Mouse (Mus musculus) urinary bladder, postnatal 10 days (tissue): ENCODE measurements around the gene Nfia.

Experiments
- DNase-seq: peaks from one replicate; pipeline ENCODE4 v3.0.0; 2022; ENCODE audit warnings: low spot score

Gene Nfia

DNA sequence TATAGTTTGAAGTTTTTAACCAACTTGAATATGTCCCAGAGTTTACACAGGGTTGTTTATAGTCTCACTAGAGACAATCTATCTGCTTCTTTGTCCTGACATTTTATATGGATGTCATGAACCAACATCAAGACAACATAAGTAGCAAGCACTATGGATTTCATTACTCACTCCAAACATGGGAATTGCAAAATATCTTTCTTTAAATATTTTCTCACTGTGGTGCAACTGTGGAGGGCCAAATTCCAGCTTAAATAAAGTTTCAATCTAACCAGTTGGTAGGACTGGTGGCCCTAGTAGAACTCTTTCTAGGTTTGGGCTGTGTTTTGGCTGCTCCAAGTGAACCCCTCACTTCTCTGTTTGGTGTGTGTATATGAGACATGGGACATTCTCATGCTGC is 43.5 kb downstream of the Nfia start:
- no peak for DNase-seq

DNA sequence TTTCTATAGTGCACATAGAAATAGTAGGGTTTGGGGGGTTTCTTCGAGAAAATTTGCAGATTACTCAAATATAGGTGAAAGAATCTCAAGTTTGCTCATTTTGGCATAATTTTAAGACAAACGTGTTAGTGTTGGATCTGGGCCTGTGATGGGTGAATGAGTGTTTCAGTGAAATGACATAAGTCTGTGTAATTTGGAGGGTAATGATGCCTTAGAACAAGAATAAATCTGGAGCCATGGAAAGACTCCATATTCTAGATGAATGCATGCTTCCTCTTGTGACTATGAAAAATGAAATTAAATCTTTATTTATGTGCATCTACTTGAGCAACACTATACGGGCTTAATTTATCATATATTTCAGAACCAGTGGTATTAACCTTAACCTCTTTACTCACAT is 44.2 kb downstream of the Nfia start:
- no peak for DNase-seq

DNA sequence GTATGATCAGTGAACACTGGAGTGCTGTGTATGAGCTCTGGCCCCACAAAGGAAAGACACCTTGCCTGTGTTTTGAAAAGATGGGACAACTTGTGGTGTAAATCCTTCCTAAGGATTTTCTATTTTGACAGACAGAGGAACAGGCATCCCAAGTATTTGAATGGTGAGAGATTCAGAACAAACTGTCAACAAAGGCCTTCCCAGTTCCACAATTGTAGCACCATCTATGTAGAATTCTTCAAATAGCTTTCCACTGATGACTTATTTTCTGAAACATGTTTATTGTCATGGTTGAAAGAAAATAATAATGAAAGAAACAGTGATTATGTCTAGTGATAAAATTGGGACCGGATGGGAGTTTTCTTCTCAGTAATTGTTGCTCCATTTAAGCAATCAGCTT is 45.2 kb downstream of the Nfia start:
- no peak for DNase-seq

DNA sequence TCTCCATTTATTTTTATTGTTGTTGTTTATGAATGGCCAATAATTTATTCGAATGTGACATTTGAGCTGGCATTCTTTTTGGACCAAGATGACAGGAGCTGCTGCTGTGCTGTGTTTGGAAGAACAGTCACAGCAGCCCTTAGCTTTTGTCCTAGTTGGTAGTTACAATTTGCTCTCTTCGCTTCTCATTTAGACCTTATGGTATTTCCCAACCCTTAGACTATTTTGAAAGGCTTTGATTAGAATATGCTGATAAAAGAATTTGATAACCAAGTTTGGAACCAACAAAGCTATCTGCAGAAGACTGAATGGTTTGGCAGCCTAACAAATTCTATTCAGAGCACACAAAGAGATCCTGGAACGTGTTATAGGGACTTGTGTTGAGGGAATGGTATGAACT is 46.0 kb downstream of the Nfia start:
- no peak for DNase-seq

DNA sequence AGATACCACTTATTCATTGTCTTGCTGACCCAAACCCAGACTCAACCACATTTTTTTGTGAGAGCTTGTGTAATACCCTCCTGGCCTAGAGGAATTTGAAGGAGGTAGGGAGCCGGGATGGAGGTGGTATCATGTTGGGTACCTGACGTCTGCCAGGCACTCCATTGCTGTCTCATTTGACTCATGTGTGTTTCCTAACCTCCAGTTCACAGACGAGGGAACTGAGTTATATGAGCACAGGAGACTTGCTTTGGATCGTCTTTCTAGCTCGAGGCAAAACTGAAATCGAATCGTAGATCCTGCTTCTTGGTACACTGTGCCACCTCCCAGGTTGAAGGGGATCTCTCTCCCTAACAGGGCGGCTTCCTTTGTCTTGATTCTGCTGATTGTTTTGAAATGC is 46.6 kb downstream of the Nfia start:
- no peak for DNase-seq

DNA sequence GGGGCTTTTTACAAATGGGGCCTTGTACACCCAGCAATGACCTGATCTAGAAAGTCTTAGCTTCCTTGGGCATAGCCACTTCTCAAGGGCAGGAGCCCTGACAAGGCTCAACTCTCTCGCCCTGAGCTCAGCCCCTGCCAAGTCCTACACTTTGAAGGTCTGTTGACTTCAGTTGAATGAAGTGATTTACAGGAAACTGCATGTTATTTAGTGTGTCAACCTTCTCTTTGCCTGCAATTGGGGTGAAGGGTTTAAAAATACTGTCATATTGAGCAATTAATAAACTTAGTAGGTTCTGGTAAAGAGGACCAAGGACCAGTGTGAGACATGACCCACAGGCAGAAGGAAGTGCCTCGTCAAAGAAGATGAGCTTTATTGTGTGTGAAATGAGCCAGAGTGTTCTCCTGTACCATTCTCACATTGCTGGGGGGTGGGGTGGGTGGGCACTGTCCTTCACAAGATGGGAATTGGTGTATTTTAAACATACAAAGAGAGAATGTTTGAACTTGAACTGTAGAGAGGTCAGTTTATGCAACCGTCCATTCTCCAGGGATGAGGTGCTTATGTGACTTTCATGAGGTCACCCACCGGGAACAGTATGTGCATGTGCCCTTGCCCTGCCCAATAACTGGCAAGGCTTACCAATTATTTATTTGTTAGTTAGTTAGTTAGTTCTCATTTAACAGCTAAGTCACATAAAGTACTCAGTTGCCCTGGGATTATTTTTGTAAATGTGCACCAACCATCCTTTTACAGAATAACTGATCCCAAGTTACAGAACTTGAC is 48.1 kb downstream of the Nfia start:
- no peak for DNase-seq

DNA sequence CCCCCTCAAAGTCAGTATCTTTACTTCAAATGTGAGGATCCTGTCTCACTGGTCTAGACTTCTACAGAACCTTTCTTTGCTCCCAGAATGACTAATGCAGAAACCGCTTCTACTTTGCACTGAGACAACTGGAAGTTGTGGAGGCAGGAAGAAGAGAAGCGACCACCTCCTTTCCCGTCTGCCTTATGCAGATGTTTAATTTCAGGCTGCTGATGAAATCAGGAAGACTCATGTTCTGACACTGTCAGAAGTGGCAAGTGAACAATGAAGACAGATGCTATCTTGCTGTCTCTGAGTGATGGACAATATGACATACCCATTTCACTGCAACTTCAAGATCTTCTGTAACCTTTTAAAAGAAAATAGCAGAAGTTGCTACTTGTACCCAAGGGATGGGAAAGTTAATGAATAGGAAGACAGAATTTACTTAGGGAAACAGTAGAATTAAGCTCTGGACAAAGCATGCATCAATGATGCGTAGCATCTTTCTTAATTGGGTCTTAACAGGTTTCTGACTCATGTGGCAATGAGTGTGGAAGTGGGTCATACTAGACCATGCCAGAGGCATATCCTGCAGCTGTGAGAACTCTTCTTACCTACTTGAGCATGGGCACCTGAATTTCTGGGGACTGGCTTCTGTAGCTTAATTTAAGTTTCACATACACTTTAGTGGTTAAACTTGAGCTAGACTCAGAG is 49.2 kb downstream of the Nfia start:
- DNase-seq, result no peak

DNA sequence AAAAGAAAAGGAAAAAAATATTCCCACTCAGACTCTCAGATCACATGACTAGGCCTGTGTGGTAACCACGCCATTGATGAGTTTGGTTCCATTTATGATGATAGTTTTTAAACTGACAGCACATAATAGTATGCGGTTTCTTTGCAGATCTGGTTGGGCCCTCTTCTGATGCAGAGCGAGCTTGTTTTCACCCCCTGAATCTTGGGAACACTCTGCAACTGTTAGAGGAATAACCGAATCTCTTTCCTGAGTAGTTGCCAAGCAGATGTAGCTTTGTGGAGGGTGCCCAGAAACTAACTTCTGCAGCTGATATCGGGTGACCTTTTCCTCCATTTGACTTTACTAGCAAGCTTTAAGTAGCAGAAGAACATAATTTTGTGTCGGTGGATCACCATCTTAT is 51.0 kb downstream of the Nfia start:
- no peak for DNase-seq

DNA sequence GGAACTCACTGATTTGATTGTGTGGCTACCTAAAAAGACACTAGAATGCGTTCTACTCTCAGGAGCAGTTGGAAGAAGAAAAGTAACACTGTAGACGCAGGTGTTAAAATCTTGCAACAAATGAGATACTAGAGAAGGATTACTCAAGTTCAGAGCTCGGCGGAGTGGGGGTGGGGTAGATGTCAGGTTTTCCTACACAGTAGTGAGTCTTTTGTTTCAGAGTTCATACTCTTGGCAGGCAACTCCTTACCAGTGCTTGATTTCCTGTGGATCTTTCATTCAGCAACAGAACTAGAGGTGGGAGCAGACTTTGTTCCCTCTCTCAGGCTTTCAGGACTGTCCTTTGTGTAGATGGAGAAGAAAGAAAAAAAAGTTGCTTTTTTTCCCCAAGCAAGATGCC is 51.9 kb downstream of the Nfia start:
- DNase-seq, result no peak

DNA sequence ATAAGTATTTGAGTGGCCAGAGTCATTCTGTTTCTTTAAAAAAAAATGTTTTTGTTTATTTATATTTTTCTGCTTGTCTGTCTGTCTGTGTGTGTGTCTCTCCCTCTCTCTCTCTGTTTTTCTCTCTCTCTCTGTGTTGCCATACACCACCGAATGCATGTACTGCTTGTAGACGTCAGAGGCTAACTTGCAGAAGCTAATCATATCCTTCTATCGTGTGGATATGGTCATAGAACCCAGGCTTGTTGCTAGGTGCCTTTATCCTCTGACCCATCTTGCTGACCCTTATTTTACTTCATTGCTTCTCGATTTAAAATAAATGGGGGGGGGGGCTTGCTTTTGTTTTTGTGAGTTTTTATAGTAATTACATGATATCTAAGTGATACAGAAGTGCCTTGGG is 52.9 kb downstream of the Nfia start:
- no peak for DNase-seq

DNA sequence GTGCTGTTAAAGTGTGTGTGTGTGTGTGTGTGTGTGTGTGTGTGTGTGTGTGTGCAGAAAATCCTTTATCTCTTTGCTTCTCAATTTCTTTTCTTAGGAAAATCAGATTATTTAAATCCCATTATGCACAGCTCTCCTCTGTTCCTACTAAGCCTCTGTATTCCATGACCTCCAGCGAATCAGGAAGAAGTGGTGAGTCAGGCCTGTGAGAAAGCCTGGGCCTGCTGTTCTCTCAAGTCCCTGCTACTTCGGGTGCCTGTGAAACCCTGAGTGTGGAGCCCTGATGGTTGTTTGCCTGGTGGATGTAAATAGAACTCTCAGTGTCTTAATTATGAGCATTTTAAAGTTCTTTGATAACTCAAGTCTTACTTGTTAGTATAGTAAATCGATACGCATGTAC is 53.3 kb downstream of the Nfia start:
- DNase-seq, result no peak

DNA sequence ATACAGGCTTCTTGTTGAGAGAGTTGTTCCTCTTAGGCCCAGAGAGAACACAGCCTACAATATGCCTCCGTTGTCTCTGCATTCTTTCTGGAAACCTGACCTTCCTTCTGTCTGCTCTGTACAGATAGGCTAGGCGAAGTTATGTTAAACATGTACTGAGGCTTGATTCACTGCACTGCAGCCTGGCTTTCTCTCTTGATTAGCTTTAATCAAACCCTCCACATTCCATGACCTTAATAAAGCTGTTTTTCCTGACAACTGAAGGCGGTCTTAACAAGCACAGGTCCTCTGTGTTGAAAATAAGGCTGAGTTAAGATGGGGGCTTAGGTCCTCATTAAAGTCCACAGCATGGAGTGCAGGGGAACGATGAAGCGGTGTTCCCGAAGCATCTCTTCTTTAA is 54.6 kb downstream of the Nfia start:
- DNase-seq, result no peak

DNA sequence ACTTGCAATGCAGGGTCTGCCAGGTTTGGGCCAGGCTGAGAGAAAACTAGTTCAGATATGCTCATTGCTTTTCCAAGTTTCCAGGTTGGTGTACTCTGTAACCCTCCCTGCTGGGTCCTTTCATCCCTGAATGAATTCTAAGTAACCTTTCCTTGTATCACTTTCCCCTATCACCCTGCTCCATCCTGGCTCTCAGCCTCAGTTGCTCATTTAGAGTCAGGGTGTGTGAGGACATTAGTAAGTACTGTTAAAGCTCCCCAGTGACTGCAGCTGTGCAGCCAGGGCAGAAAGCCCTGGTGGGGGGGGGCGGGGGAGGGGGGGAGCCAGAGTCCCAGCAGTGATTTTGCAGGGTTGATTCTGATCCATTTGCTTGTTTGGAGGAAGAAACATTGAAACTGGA is 56.0 kb downstream of the Nfia start:
- DNase-seq, result no peak

DNA sequence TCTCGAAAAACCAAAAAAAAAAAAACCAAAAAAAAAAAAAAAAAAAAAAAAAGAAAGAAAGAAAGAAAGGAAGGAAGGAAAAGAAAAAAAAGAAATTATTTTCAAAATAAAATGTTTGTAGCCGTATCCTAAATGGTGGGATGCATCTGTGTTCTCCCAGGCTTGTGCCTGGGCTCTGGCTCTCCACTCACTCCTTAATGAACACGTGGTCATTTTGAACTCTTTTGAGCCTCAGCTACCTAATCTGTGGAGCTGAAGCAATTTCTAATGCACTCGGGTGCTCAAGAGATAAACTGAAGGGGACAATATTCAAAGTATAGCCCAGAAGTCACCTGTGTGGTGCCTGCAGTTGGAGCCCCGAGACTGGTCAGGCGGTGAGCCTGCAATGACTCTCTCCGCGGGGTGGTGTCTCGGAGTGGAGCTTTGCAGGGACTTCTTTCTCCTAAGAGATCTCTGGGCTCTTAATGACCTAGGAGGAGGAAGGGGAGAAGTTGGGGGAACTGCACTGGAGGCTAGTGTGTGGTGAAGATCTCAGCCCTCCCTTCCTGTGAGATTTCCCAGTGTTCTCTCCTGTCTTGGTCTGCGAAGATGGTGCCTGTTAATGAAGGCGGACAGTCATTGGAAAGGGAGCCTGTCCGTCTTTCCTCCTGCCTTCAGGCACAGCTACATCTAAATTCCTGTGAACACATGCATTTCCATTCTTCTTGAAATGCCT is 57.0 kb downstream of the Nfia start:
- DNase-seq, result no peak

DNA sequence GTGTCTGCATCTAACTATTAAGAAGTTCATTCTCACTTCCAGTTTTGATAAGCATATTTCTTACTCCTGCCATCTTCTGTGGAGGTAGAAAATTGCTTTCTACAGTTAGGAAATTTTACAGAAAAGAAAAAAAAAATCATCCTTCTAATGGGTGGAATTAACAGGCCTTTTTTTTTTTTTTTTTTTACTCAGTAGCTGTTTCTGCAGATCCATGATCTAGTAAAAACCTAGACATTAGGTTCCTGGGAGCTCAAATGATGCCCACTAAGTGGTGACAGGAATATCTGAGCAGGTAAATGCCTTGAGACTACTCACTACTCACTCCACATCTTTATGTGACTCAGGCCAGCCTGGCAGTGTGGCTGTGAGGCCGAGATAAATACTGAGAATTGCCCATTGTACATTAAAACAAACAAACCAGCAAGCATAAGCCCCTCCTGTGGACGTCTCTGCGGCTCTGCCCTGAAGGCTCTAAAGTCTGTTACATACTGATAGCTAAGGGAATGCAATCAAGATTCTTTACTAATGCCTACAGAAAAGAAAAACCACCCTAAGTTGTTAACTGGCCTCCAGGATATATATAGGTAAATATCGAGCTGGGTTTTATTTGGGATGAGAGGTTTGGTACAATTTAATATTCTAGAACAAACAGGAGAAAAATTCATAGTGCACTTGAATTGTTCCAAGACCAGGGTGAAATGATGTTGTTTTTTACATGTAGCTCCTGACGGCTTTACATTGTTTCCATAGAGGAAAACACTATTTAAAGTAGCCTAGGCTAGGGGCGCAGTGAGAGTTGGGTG is 57.7 kb downstream of the Nfia start:
- no peak for DNase-seq

DNA sequence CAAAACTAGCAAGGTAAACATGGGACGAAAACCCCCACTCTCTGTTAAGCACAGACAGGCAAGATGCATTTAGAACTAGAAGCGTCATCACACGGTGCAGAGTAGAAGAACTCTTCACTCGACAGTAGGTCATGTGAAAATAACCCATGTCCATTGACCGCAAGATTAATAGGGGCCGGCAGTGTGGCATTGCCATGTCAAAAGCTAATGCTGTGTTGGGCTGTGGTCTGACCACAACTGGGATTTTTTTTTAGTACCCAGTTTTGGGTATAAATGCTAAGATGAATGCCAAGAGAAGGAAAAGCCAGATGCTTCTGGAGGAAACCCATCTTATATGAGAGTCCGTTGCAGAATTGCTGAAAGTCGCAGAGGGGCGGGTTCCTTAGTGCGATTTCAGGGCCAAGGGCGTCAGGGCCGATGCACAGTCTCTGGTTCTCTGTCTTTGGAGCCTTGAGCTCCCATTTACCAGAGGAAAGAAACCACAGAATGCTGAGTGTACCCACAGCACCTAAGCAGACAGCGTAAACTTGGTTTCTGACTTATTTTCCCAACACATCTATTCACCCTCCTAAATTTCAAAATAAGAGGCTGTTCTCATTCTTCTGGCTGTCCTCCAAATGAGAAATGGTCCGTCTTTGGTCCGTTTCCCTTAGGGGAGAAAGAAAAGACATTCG is 58.5 kb downstream of the Nfia start:
- no peak for DNase-seq

DNA sequence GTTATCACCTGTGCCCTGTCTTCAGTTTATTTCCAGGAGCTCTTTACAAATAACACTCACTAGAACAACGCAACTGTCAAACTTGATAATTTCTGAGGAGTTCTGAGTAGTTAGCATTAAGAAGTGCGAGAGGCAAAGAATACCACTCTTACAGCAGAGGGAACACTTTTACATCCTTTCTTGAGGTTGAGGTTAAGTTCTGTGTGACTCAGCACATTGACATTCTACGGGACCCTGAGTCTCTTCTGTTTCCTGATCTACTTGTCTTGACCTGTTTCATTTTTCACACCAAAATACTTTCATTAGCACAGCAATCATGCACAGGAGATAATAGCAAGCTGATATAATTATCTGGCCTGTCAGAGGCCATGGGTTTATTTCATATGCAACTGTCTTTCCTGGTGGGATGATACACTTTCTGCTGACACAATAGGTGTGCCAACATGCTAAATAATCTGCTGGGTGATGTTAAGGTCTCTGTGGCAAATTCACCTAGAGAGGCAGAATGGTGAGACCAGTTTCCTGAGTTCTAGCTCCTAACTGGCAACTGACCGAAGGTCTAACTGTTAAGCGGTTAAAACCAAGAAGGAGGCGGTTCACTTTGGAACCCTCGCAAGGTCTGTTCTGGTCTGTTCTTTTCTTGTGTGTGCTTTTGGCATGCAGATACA is 59.2 kb downstream of the Nfia start:
- DNase-seq, result no peak

DNA sequence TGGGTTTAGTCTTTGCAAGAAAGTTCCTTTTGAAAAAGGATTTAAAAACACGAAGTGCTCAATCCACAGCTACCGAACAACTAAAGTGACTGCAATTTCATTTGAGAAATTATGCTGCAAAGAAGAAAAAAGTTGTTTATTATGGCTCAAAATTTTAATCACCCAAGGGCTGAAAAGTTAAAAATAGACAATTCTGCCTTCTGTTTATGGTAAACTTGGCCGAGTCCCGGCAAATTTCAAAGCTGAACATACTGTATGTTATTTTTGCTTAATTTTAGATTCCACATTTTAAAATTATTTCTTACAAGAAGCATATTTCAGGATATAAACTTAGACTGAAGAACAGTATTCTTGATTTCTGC is 59.7 kb downstream of the Nfia start:
- DNase-seq, result no peak

DNA sequence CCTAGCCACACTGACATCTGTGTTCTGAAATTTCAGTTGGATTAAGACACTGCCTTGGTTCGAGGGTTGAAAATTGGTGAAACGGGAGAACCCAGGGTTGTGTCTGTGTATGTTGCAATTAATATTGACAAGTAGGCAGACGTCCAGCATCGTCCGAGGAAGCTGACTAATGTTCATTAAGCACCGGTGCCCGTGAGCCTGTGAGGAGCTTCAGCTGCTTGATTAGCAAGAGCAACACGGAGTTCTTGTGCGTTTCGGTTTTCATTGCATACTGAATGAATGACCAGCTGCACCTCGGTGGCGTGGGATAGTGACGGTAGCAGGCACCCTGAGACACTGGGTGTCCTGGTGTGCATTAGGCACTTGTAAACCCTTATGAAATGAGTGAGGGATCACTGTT is 64.3 kb downstream of the Nfia start:
- no peak for DNase-seq

DNA sequence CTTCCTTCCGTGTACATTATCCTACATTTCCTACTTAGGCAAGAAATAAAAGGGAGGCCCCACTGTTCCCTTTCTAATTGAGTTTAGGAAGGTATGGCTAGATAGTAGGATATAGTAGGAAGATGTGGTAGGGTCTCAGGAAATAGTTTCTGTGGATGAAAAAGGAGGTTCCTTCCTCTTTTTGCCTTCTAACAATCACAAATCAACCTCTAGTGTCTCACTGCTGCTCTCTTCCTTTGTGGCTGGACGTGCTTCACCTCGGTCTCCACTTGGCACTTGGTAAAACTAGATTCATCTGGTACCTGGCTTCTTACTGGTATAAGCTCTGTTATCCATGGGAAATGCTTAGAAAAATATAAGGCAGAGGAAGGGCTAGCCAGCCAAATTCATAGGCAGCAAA is 65.2 kb downstream of the Nfia start:
- DNase-seq, result no peak

DNA sequence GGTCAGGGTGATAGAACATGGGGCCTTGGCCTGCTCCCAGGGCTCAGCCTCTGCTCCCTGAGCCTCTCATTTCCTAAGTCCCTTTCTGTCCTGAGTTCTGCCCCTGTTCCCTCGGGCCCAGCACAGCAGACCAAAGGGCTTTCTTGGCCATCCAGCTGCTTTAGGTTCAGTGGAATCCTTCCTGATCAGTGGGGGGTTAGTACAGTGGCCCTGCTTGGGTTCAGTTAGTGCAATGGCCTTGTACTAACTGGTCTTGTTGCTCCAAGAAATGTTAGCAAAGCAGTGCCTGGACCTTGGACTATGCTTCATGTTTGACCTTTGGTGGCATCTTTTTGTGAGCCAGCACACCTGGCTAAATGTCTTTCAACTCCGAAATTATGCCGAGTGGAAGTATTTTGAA is 66.1 kb downstream of the Nfia start:
- no peak for DNase-seq
